Mouse (Mus musculus): ENCODE data around the gene Tmem266. TPM values are rescaled to one million over a fixed set of nuclear protein-coding genes. Genes with fewer than 3 reads are reported as not detected.

The Tmem266 gene
- polyA plus RNA-seq, 1 experiment from 2014 or later: 0.18 TPM

GRCm38 (mm10) chr9:55423451-55424424 is 97.0 kb downstream of the Tmem266 start:
- H3K4me3 ChIP-seq (ENCODE audit: low read length): no peak overlapping the region
- ATAC-seq (replicated peaks; ENCODE audit: extremely low read depth, insufficient read depth, low FRiP score): no peak
- no peak overlapping the region for H3K27ac ChIP-seq (ENCODE audit: low read length)
- H3K36me3 ChIP-seq (ENCODE audit: control insufficient read depth, insufficient read depth): no peaks in the 10 kb centered on the region
- H3K4me2 ChIP-seq (ENCODE audit: low read depth, low read length): no peak overlapping the region
- peaks cover 5% of the 10 kb centered on the region; the same call in 1 of the 2 replicates for H3K9me3 ChIP-seq (replicated peaks; ENCODE audit: control insufficient read depth, low read length)
- WGBS: 82% methylated on average over 14 of the region's 14 CpGs
- H3K27me3 ChIP-seq (ENCODE audit: control insufficient read depth, insufficient read depth, low read length): no peaks in the 10 kb centered on the region; the same call in 1 of the 2 replicates
- no peaks in the 10 kb centered on the region for H3K4me1 ChIP-seq (ENCODE audit: control insufficient read depth, insufficient read depth, low read length)
- no peak overlapping the region for H3K9ac ChIP-seq (ENCODE audit: low read length)

DNA sequence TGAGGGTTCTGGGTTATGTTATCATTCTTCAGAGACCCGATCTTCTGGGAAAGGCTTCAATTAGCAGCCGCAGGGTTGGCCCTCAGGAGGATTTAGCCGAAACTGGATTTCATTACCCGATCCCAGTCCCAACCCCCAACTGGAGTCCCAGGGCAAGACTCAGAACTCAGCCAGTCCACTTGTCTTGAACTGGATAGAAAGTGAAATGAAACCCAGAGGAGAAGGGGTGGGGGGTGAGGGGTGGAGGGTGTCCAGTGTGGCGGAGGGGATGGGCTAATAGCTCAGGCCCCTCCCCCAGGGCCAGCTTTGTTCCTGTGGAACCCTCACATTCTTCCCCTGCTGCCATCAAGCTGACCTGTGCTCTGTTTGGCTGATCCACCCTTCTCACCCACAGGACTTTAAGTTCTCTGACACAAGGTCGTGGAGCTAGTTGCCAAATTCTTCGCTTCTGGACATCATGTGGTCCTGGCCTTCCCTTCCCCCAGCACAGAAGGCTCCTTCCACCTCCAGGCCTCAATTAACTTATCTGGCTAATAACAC is 98.6 kb downstream of the Tmem266 start:
- no peak for ATAC-seq (replicated peaks; ENCODE audit: extremely low read depth, insufficient read depth, low FRiP score)
- Histone ChIP-seq H3K27ac (ENCODE audit: low read length) (no peak overlapping the region), H3K9ac (ENCODE audit: low read length) (no peak overlapping the region), H3K36me3 (ENCODE audit: control insufficient read depth, insufficient read depth) (no peaks in the 10 kb centered on the region), H3K9me3 (replicated peaks; ENCODE audit: control insufficient read depth, low read length) (peaks cover 5% of the 10 kb centered on the region; the same call in 1 of the 2 replicates), H3K4me1 (ENCODE audit: control insufficient read depth, insufficient read depth, low read length) (peaks cover 2% of the 10 kb centered on the region; the same call in 1 of the 2 replicates), H3K4me3 (ENCODE audit: low read length) (no peak overlapping the region), H3K4me2 (ENCODE audit: low read depth, low read length) (no peak overlapping the region), H3K27me3 (ENCODE audit: control insufficient read depth, insufficient read depth, low read length) (peaks cover 3% of the 10 kb centered on the region)
- WGBS: 64% methylated on average over 7 of the region's 7 CpGs

DNA sequence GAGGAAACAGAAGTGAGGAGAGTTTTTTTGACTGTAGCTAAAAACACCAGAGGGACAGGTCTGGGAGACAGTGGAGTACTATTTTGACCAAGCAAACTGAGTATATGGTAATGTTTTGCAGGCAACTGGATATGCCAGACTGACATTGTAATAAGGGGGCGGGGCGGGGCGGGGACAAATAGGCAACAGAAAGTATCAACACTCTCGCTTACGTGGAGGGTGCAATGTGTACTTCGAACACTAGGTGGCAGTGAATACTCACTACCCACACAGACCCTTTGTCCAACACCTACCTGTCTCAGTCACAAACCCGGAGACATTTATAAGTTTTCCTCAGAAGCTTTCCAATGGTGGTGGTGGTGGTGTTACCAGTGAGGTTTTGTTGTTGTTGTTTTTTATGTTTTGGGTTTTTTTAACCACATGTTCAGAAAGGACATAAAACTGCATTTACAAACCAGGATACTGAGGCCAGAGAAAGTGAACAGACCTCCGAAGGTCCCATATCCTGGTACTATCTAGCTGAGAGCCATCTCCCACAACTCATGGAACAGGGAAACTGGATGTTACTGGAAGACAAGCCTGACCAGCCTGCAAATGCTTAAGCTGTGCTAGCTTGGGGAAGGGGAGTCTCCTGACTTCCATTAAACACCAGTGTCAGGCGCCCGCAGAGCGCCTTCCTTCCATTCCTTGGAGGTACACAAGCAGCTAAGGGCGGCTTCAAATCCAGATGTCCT is 102.7 kb downstream of the Tmem266 start:
- Histone ChIP-seq H3K36me3 (ENCODE audit: control insufficient read depth, insufficient read depth) (no peaks in the 10 kb centered on the region), H3K4me2 (ENCODE audit: low read depth, low read length) (peak overlapping the region; percentile 42; the same call in 1 of the 2 replicates), H3K27me3 (ENCODE audit: control insufficient read depth, insufficient read depth, low read length) (peaks cover 8% of the 10 kb centered on the region), H3K9me3 (replicated peaks; ENCODE audit: control insufficient read depth, low read length) (no peaks in the 10 kb centered on the region), H3K9ac (ENCODE audit: low read length) (no peak overlapping the region), H3K4me1 (ENCODE audit: control insufficient read depth, insufficient read depth, low read length) (peaks cover 2% of the 10 kb centered on the region; the same call in 1 of the 2 replicates), H3K27ac (ENCODE audit: low read length) (no peak overlapping the region), H3K4me3 (ENCODE audit: low read length) (no peak overlapping the region)
- ATAC-seq (replicated peaks; ENCODE audit: extremely low read depth, insufficient read depth, low FRiP score): no peak
- WGBS: 32% methylated on average over 12 of the region's 12 CpGs

- H3K4me1 ChIP-seq (ENCODE audit: control insufficient read depth, insufficient read depth, low read length): peaks cover 2% of the 10 kb centered on the region; the same call in 1 of the 2 replicates
- WGBS: 14% methylated on average over 20 of the region's 20 CpGs
- H3K4me2 ChIP-seq (ENCODE audit: low read depth, low read length): peak overlapping the region; percentile 42; the same call in 1 of the 2 replicates
- no peaks in the 10 kb centered on the region for H3K9me3 ChIP-seq (replicated peaks; ENCODE audit: control insufficient read depth, low read length)
- no peaks in the 10 kb centered on the region for H3K36me3 ChIP-seq (ENCODE audit: control insufficient read depth, insufficient read depth)
- no peak for ATAC-seq (replicated peaks; ENCODE audit: extremely low read depth, insufficient read depth, low FRiP score)
- H3K9ac ChIP-seq (ENCODE audit: low read length): peak overlapping the region; percentile 23; the same call in 1 of the 2 replicates
- peak overlapping the region; percentile 22 for H3K4me3 ChIP-seq (ENCODE audit: low read length)
- no peak overlapping the region for H3K27ac ChIP-seq (ENCODE audit: low read length)
- peaks cover 8% of the 10 kb centered on the region for H3K27me3 ChIP-seq (ENCODE audit: control insufficient read depth, insufficient read depth, low read length)
These were observed 103.4 kb downstream of the Tmem266 start for GRCm38 (mm10) chr9:55430133-55430532.

GRCm38 (mm10) chr9:55432306-55433289 is 105.9 kb downstream of the Tmem266 start:
- 57% methylated on average over 14 of the region's 14 CpGs for WGBS
- no peaks in the 10 kb centered on the region for H3K36me3 ChIP-seq (ENCODE audit: control insufficient read depth, insufficient read depth)

DNA sequence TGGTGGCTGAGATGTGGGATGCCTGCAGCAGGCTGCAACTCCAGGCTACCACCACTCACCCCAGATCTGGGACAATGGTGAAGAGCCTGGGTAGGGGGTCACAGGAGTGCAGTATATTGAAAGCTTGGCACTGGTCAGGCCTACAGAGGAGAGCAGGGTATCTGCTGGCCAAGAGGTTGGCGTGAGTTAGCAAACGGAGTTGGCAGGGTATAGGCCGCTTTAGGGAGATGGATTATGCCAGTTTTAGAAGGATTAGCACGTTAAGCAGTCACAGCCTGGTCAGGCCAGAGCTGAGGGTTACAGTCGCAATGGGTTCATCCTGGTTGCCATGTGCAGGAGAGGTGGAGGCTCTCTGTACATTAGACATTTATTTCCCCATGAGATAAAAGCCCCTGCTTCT is 107.2 kb downstream of the Tmem266 start:
- H3K36me3 ChIP-seq (ENCODE audit: control insufficient read depth, insufficient read depth): no peaks in the 10 kb centered on the region
- no peak for ATAC-seq (replicated peaks; ENCODE audit: extremely low read depth, insufficient read depth, low FRiP score)
- H3K4me1 ChIP-seq (ENCODE audit: control insufficient read depth, insufficient read depth, low read length): peaks cover 2% of the 10 kb centered on the region; the same call in 1 of the 2 replicates
- H3K4me3 ChIP-seq (ENCODE audit: low read length): no peak overlapping the region
- no peaks in the 10 kb centered on the region for H3K9me3 ChIP-seq (replicated peaks; ENCODE audit: control insufficient read depth, low read length)
- no peak overlapping the region for H3K27ac ChIP-seq (ENCODE audit: low read length)
- no peak overlapping the region for H3K4me2 ChIP-seq (ENCODE audit: low read depth, low read length)
- H3K27me3 ChIP-seq (ENCODE audit: control insufficient read depth, insufficient read depth, low read length): peaks cover 8% of the 10 kb centered on the region
- H3K9ac ChIP-seq (ENCODE audit: low read length): no peak overlapping the region
- 87% methylated on average over 5 of the region's 5 CpGs for WGBS

More at GRCm38 (mm10) chr9:55432306-55433289, 105.9 kb downstream of the Tmem266 start:
- ATAC-seq (replicated peaks; ENCODE audit: extremely low read depth, insufficient read depth, low FRiP score): no peak
- Histone ChIP-seq H3K4me1 (ENCODE audit: control insufficient read depth, insufficient read depth, low read length) (peaks cover 2% of the 10 kb centered on the region; the same call in 1 of the 2 replicates), H3K27ac (ENCODE audit: low read length) (no peak overlapping the region), H3K4me2 (ENCODE audit: low read depth, low read length) (no peak overlapping the region), H3K9me3 (replicated peaks; ENCODE audit: control insufficient read depth, low read length) (no peaks in the 10 kb centered on the region), H3K9ac (ENCODE audit: low read length) (no peak overlapping the region), H3K27me3 (ENCODE audit: control insufficient read depth, insufficient read depth, low read length) (peaks cover 8% of the 10 kb centered on the region), H3K4me3 (ENCODE audit: low read length) (no peak overlapping the region)

DNA sequence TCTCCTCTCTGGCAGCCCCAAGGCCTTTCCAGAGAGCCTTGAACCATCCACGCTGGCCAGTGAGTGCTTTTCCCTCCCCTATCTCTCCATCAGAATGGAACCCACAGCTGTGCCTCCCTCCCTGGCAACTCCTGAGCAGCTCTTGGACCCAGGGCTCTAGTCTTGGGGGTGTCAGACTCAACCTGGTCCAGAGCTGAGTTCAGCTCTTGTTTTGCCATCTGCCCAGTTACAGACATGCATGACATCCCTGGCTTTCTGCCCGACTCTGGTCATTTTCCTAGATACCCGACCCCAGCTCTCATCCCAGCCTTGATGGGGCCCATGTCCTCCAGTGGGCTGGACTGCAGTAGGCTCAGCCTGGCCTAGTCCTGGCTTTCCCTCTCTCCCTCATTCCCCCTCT is 111.7 kb downstream of the Tmem266 start:
- no peaks in the 10 kb centered on the region for H3K9me3 ChIP-seq (replicated peaks; ENCODE audit: control insufficient read depth, low read length)
- ATAC-seq (replicated peaks; ENCODE audit: extremely low read depth, insufficient read depth, low FRiP score): no peak
- no peaks in the 10 kb centered on the region for H3K4me1 ChIP-seq (ENCODE audit: control insufficient read depth, insufficient read depth, low read length)

DNA sequence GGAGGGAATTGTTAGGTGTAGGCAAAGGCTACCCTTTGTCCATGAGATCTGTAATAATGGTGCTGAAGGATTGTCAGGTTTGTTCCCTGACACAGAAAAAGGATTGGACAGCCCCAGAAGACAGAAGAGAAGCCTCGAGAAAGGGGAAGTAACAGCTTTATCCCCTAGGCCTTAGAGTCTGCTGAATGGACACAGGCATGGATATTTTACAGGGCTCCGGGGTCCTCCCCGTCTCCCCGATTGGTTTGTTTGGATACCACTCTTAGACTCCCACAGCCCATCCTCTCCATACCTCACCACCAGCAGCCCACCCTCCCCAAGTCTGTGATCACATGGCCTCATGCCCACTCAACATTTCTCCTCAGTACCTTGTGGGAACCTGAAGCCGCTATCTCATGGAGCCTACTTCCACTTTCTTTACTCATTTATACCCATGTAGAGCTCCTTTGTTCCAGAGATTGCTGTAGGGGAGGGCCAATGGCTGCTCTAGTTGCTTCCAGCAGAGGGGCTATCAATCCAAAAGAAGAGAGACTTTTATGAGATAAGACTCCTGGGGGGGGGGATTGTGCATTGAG is 112.6 kb downstream of the Tmem266 start:
- H3K9ac ChIP-seq (ENCODE audit: low read length): no peak overlapping the region
- 81% methylated on average over 5 of the region's 5 CpGs for WGBS
- no peaks in the 10 kb centered on the region for H3K27me3 ChIP-seq (ENCODE audit: control insufficient read depth, insufficient read depth, low read length)
- no peak overlapping the region for H3K4me3 ChIP-seq (ENCODE audit: low read length)
- H3K36me3 ChIP-seq (ENCODE audit: control insufficient read depth, insufficient read depth): no peaks in the 10 kb centered on the region
- H3K27ac ChIP-seq (ENCODE audit: low read length): no peak overlapping the region
- no peak overlapping the region for H3K4me2 ChIP-seq (ENCODE audit: low read depth, low read length)
- no peaks in the 10 kb centered on the region for H3K9me3 ChIP-seq (replicated peaks; ENCODE audit: control insufficient read depth, low read length)
- ATAC-seq (replicated peaks; ENCODE audit: extremely low read depth, insufficient read depth, low FRiP score): no peak
- H3K4me1 ChIP-seq (ENCODE audit: control insufficient read depth, insufficient read depth, low read length): no peaks in the 10 kb centered on the region

More for the DNA sequence above, 111.7 kb downstream of the Tmem266 start:
- 37% methylated on average over 3 of the region's 3 CpGs for WGBS
- no peak overlapping the region for H3K9ac ChIP-seq (ENCODE audit: low read length)
- H3K27me3 ChIP-seq (ENCODE audit: control insufficient read depth, insufficient read depth, low read length): no peaks in the 10 kb centered on the region
- no peak overlapping the region for H3K27ac ChIP-seq (ENCODE audit: low read length)
- H3K36me3 ChIP-seq (ENCODE audit: control insufficient read depth, insufficient read depth): no peaks in the 10 kb centered on the region
- no peak overlapping the region for H3K4me2 ChIP-seq (ENCODE audit: low read depth, low read length)
- no peak overlapping the region for H3K4me3 ChIP-seq (ENCODE audit: low read length)

Measured in heart, embryonic 16.5 days (tissue).